Mouse (Mus musculus) intestine, embryonic 14.5 days (tissue): ENCODE data around the gene Rrp12. TPM values are rescaled to one million over a fixed set of nuclear protein-coding genes. Genes with fewer than 3 reads are reported as not detected.
"Not testable (repeated sequence)": the region's sequence is repeated elsewhere in the genome, so short reads cannot be mapped to it uniquely, and the experiment has no call there.

Experiments used
- ATAC-seq: fragments of 200-750 bp; cut with Nextera tagmentation; replicated peaks from 2 replicates; pipeline ENCODE4 v1.8.0; 2017; ENCODE audit warnings: low read depth, moderate number of reproducible peaks, moderate TSS enrichment, moderate library complexity; ENCODE audit not compliant: low FRiP score, low TSS enrichment
- DNase-seq: peaks from one replicate; pipeline ENCODE4 v3.0.0-alpha.2; 2018; ENCODE audit warnings: low spot score
- H3K27ac ChIP-seq: fragments of 300-500 bp; sonication (generic); 2 replicates; pipeline ENCODE4 v1.5.1; 2014; ENCODE audit warnings: low read depth, mild to moderate bottlenecking, control low read depth
- H3K27me3 ChIP-seq: fragments of 300-500 bp; sonication (generic); replicated peaks from 2 replicates; pipeline ENCODE4 v1.6.1; 2014; ENCODE audit warnings: low read length, control low read depth; ENCODE audit not compliant: control insufficient read depth, insufficient read depth
- H3K36me3 ChIP-seq: fragments of 300-500 bp; sonication (generic); 2 replicates; pipeline ENCODE4 v1.6.1; 2014; ENCODE audit warnings: low read length, control low read depth; ENCODE audit not compliant: control insufficient read depth, insufficient read depth
- H3K4me1 ChIP-seq: fragments of 300-500 bp; sonication (generic); replicated peaks from 2 replicates; pipeline ENCODE4 v1.6.1; 2014; ENCODE audit warnings: low read length, control low read depth, mixed read lengths; ENCODE audit not compliant: control insufficient read depth, insufficient read depth
- H3K4me2 ChIP-seq: fragments of 300-500 bp; sonication (generic); 2 replicates; pipeline ENCODE4 v1.6.1; 2014; ENCODE audit warnings: low read length
- H3K4me3 ChIP-seq: fragments of 300-500 bp; sonication (generic); 2 replicates; pipeline ENCODE4 v1.5.1; 2014; ENCODE audit warnings: low read depth, low read length, control low read depth, mixed read lengths
- H3K9ac ChIP-seq: fragments of 300-500 bp; sonication (generic); 2 replicates; pipeline ENCODE4 v1.6.1; 2014; ENCODE audit warnings: mild to moderate bottlenecking, low read length
- H3K9me3 ChIP-seq: fragments of 300-500 bp; sonication (generic); 2 replicates; pipeline ENCODE4 v1.6.1; 2016; ENCODE audit warnings: low read length, control low read depth; ENCODE audit not compliant: control insufficient read depth
- WGBS: fragments of 180-500 bp; shearing (Covaris S2); extraction: QIAGEN DNeasy Blood & Tissue Kit; methylation state at CpG from one replicate; pipeline ENCODE4 v1.1.7; 2014; 5-methylcytosine and 5-hydroxymethylcytosine counted together
- polyA plus RNA-seq: library from polyadenylated mRNA; unstranded; fragments of >200 nt; fragmentation: Nextera tagmentation; extraction: Ambion mirVana; gene quantifications from 2 replicates; pipeline ENCODE4 v1.2.1, GENCODE M21; 2014

The Rrp12 gene
- polyA plus RNA-seq, 1 experiment from 2014 or later = 16.3 TPM

DNA sequence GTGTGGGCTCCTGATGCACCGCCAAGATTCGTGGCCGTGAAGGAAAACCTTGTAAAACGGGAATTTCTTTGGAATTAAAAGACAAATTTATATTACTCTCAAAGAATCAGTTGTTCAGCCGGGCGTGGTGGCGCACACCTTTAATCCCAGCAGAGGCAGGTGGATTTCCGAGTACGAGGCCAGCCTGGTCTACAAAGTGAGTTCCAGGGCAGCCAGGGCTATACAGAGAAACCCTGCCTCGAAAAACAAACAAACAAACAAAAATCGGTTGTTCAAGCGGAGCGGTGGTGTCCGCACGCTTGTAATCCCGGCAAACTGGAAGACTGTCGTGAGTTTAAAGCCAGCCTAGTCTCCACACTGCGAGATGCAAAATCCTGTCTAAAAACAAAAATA lies 342 bp upstream of the Rrp12 start:
- DNase-seq (no peak), ATAC-seq (0 out of 2 replicates have a peak, but pooled peaks have one; percentile 32)
- no peaks in the 10 kb centered on the region for H3K27me3 ChIP-seq
- H3K4me2 ChIP-seq = peak overlapping the region; percentile 79
- peaks cover 9% of the 10 kb centered on the region for H3K4me1 ChIP-seq
- H3K4me3 ChIP-seq = peak overlapping the region; percentile 62
- peak overlapping the region; percentile 33; the same call in 1 of the 2 replicates for H3K9ac ChIP-seq
- no peak overlapping the region for H3K27ac ChIP-seq
- H3K36me3 ChIP-seq = peaks cover 3% of the 10 kb centered on the region; the same call in 1 of the 2 replicates
- no peaks in the 10 kb centered on the region for H3K9me3 ChIP-seq
- 16% methylated on average over 18 of the region's 18 CpGs for WGBS

GRCm38 (mm10) chr19:41894959-41895358 lies 1.0 kb downstream of the Rrp12 start:
- DNase-seq (no peak), ATAC-seq (no peak)
- peak overlapping the region; percentile 62 for H3K4me3 ChIP-seq
- H3K36me3 ChIP-seq = peaks cover 9% of the 10 kb centered on the region
- H3K27me3 ChIP-seq = no peaks in the 10 kb centered on the region
- H3K4me1 ChIP-seq = peaks cover 9% of the 10 kb centered on the region
- peak overlapping the region; percentile 79 for H3K4me2 ChIP-seq
- WGBS = 49% methylated on average over 7 of the region's 7 CpGs
- H3K9me3 ChIP-seq = no peaks in the 10 kb centered on the region
- no peak overlapping the region for H3K27ac ChIP-seq
- peak overlapping the region; percentile 54 for H3K9ac ChIP-seq

- no peak overlapping the region for H3K27ac ChIP-seq
- H3K4me3 ChIP-seq = no peak overlapping the region
- DNase-seq (no peak), ATAC-seq (no peak)
- no peaks in the 10 kb centered on the region for H3K27me3 ChIP-seq
- H3K9ac ChIP-seq = no peak overlapping the region
- no peaks in the 10 kb centered on the region for H3K9me3 ChIP-seq
- H3K4me2 ChIP-seq = no peak overlapping the region
- no peaks in the 10 kb centered on the region for H3K4me1 ChIP-seq
- H3K36me3 ChIP-seq = peaks cover 65% of the 10 kb centered on the region
These were observed 7.8 kb downstream of the Rrp12 start for GRCm38 (mm10) chr19:41888191-41888590.

DNA sequence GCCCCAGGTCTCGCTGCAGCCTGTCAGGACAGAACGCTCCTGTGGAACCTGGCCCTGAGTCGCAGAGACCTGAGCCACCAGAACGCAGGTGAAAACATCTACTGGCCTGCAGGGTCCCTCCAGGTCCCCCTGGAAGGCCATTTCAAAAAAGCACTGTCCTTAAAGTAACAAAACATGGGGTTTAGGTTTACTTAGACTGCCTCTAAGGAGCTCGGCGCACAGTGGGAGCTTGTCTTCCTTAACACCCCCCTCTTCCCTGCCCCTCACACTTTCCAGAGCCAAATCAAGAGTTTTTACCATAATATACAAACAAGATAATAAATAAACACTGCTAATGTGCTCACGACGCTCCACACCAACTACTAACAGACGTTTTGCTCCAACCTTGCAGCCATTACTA lies 12.1 kb downstream of the Rrp12 start:
- Histone ChIP-seq H3K9ac (no peak overlapping the region), H3K27me3 (no peaks in the 10 kb centered on the region), H3K4me2 (no peak overlapping the region), H3K27ac (no peak overlapping the region), H3K4me1 (no peaks in the 10 kb centered on the region), H3K36me3 (peaks cover 69% of the 10 kb centered on the region), H3K9me3 (no peaks in the 10 kb centered on the region), H3K4me3 (no peak overlapping the region)
- DNase-seq = no peak
- ATAC-seq = no peak
- WGBS = 91% methylated on average over 9 of the region's 9 CpGs

- H3K4me2 ChIP-seq = no peak overlapping the region
- WGBS = 96% methylated on average over 4 of the region's 4 CpGs
- ATAC-seq (no peak), DNase-seq (no peak)
- no peaks in the 10 kb centered on the region for H3K27me3 ChIP-seq
- no peaks in the 10 kb centered on the region for H3K9me3 ChIP-seq
- H3K27ac ChIP-seq = no peak overlapping the region
- H3K4me1 ChIP-seq = no peaks in the 10 kb centered on the region
- peaks cover 66% of the 10 kb centered on the region for H3K36me3 ChIP-seq
- no peak overlapping the region for H3K9ac ChIP-seq
- H3K4me3 ChIP-seq = no peak overlapping the region
These were observed 14.1 kb downstream of the Rrp12 start for GRCm38 (mm10) chr19:41881842-41882241.

GRCm38 (mm10) chr19:41874356-41874755 lies 21.6 kb downstream of the Rrp12 start:
- H3K9ac ChIP-seq = no peak overlapping the region
- no peak overlapping the region for H3K27ac ChIP-seq
- H3K4me2 ChIP-seq = no peak overlapping the region
- no peaks in the 10 kb centered on the region for H3K9me3 ChIP-seq
- ATAC-seq (no peak), DNase-seq (no peak)
- 92% methylated on average over 14 of the region's 14 CpGs for WGBS
- no peaks in the 10 kb centered on the region for H3K27me3 ChIP-seq
- H3K4me1 ChIP-seq = no peaks in the 10 kb centered on the region
- no peak overlapping the region for H3K4me3 ChIP-seq
- H3K36me3 ChIP-seq = peaks cover 75% of the 10 kb centered on the region

DNA sequence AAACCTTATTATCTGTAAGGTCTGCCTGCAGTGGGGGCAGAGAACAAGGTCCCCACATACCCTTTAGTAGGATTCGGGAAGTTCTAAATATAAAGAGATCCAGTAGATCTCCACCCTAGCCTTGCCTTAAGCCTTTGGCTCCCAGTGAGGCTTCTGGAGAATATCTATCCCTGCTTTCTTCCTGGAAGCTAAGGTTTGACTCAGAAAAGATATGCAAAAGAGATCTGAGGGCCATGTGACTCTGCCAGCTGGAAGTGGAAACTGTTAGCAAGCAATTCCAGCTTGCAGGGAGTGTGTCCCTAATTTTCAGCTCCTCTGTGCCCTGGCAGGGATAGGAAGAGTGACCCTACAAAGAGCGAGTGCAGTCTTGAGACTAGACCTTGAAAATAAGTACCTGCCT lies 23.7 kb downstream of the Rrp12 start:
- Histone ChIP-seq H3K27ac (no peak overlapping the region), H3K4me3 (no peak overlapping the region), H3K27me3 (no peaks in the 10 kb centered on the region), H3K9ac (no peak overlapping the region), H3K4me2 (no peak overlapping the region), H3K9me3 (no peaks in the 10 kb centered on the region), H3K4me1 (no peaks in the 10 kb centered on the region), H3K36me3 (peaks cover 81% of the 10 kb centered on the region)
- DNase-seq (no peak), ATAC-seq (no peak)
- 90% methylated on average over 2 of the region's 2 CpGs for WGBS

DNA sequence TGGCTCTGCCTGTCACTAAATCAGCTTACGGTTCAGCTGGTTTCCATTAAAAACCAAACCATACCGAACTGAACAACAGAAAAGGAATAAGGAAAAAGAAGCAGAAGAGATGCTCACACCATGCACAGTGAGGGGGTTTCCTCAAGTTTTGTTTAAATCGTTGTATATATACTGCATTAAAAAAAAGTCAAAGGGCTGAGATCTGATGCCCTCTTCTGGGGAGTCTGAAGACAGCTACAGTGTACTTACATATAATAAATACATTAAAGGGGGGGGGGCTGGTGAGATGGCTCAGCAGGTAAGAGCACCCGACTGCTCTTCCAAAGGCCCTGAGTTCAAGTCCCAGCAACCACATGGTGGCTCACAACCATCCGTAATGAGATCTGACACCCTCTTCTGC lies 26.0 kb downstream of the Rrp12 start:
- not testable (repeated sequence) for H3K27ac ChIP-seq, H3K4me1 ChIP-seq, H3K27me3 ChIP-seq, DNase-seq, H3K9me3 ChIP-seq, H3K9ac ChIP-seq, ATAC-seq, H3K4me3 ChIP-seq, H3K4me2 ChIP-seq
- peaks cover 80% of the 10 kb centered on the region for H3K36me3 ChIP-seq
- 79% methylated on average over 5 of the region's 5 CpGs for WGBS

GRCm38 (mm10) chr19:41869296-41869695 lies 26.7 kb downstream of the Rrp12 start:
- no peaks in the 10 kb centered on the region for H3K9me3 ChIP-seq
- DNase-seq (no peak), ATAC-seq (no peak)
- no peak overlapping the region for H3K4me2 ChIP-seq
- H3K4me3 ChIP-seq = no peak overlapping the region
- no peak overlapping the region for H3K9ac ChIP-seq
- H3K27ac ChIP-seq = no peak overlapping the region
- 92% methylated on average over 5 of the region's 5 CpGs for WGBS
- no peaks in the 10 kb centered on the region for H3K27me3 ChIP-seq
- peaks cover 76% of the 10 kb centered on the region for H3K36me3 ChIP-seq
- no peaks in the 10 kb centered on the region for H3K4me1 ChIP-seq
